Mouse (Mus musculus): Measurements from ENCODE around the gene Nrcam. TPM values are rescaled to one million over a fixed set of nuclear protein-coding genes. Genes with fewer than 3 reads are reported as not detected.
A peak's percentile ranks its signal among the peaks of the same experiment; 100 is the strongest.

Gene Nrcam
- polyA plus RNA-seq, 1 experiment from 2014 or later = 12.3 TPM

GRCm38 (mm10) chr12:44534100-44534633 is 205.5 kb downstream of the Nrcam start:
- H3K27me3 ChIP-seq (ENCODE audit: control insufficient read depth, insufficient read depth, low read length) = no peaks in the 10 kb centered on the region
- WGBS = 80% methylated on average over 7 of the region's 7 CpGs
- no peaks in the 10 kb centered on the region for H3K9me3 ChIP-seq (ENCODE audit: control insufficient read depth, low read length)
- no peak overlapping the region for H3K9ac ChIP-seq (ENCODE audit: low read depth, low read length)
- no peak overlapping the region for H3K4me3 ChIP-seq (ENCODE audit: low read length)
- no peak for ATAC-seq (ENCODE audit: low FRiP score, low TSS enrichment)
- no peaks in the 10 kb centered on the region for H3K36me3 ChIP-seq (ENCODE audit: control insufficient read depth, insufficient read depth, low read length)
- no peak overlapping the region for H3K27ac ChIP-seq (ENCODE audit: low read depth, low read length)
- H3K4me1 ChIP-seq (ENCODE audit: control insufficient read depth, insufficient read depth, low read length) = no peaks in the 10 kb centered on the region
- no peak overlapping the region for H3K4me2 ChIP-seq (replicated peaks; ENCODE audit: low read depth, low read length)

- no peaks in the 10 kb centered on the region for H3K4me1 ChIP-seq (ENCODE audit: control insufficient read depth, insufficient read depth, low read length)
- no peak overlapping the region for H3K27ac ChIP-seq (ENCODE audit: low read depth, low read length)
- no peak overlapping the region for H3K9ac ChIP-seq (ENCODE audit: low read depth, low read length)
- no peak overlapping the region for H3K4me2 ChIP-seq (replicated peaks; ENCODE audit: low read depth, low read length)
- ATAC-seq (ENCODE audit: low FRiP score, low TSS enrichment) = no peak
- WGBS = 32% methylated on average over 5 of the region's 5 CpGs
- no peaks in the 10 kb centered on the region for H3K9me3 ChIP-seq (ENCODE audit: control insufficient read depth, low read length)
- no peak overlapping the region for H3K4me3 ChIP-seq (ENCODE audit: low read length)
- H3K27me3 ChIP-seq (ENCODE audit: control insufficient read depth, insufficient read depth, low read length) = no peaks in the 10 kb centered on the region
- H3K36me3 ChIP-seq (ENCODE audit: control insufficient read depth, insufficient read depth, low read length) = no peaks in the 10 kb centered on the region
Measured at GRCm38 (mm10) chr12:44535623-44536022, 206.9 kb downstream of the Nrcam start.

DNA sequence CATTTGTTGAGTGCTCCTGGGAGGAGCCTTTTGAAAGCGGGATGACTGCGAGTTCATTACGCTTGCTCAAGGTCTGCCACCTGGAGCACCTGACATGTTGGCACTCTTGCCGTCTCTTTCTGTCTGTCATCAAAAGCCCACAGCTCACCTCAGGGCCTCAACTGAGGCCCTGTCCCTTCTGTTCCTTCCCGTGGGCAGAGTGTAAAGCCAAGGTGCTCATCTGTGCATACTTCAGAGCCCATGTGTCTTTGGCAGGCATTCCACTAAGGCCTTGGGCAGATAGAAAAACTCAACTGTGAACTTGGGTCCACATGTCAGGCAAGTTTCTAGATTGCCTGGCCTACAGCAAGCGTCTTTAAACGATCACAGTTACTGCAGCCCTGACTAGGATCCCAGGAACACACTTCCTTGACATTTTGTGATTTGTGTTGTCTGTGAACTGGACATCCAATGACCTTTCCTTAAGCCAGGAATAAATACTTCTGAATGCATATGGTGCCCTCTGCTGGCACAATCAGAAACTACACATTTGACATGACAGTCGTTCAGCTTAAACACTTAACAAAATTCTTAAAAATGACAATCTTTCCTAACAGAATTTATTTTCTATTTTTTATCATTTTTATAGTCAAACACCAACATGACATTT is 219.2 kb downstream of the Nrcam start:
- Histone ChIP-seq H3K27me3 (ENCODE audit: control insufficient read depth, insufficient read depth, low read length) (no peaks in the 10 kb centered on the region), H3K4me3 (ENCODE audit: low read length) (no peak overlapping the region), H3K9ac (ENCODE audit: low read depth, low read length) (no peak overlapping the region), H3K9me3 (ENCODE audit: control insufficient read depth, low read length) (no peaks in the 10 kb centered on the region), H3K27ac (ENCODE audit: low read depth, low read length) (no peak overlapping the region), H3K36me3 (ENCODE audit: control insufficient read depth, insufficient read depth, low read length) (no peaks in the 10 kb centered on the region), H3K4me1 (ENCODE audit: control insufficient read depth, insufficient read depth, low read length) (no peaks in the 10 kb centered on the region), H3K4me2 (replicated peaks; ENCODE audit: low read depth, low read length) (no peak overlapping the region)
- ATAC-seq (ENCODE audit: low FRiP score, low TSS enrichment) = peak; percentile 68; the same call in 1 of the 2 replicates
- 49% methylated on average over 8 of the region's 8 CpGs for WGBS

- H3K4me1 ChIP-seq (ENCODE audit: control insufficient read depth, insufficient read depth, low read length) = no peaks in the 10 kb centered on the region
- 64% methylated on average over 9 of the region's 9 CpGs for WGBS
- no peaks in the 10 kb centered on the region for H3K27me3 ChIP-seq (ENCODE audit: control insufficient read depth, insufficient read depth, low read length)
- no peak overlapping the region for H3K4me2 ChIP-seq (replicated peaks; ENCODE audit: low read depth, low read length)
- H3K4me3 ChIP-seq (ENCODE audit: low read length) = no peak overlapping the region
- H3K36me3 ChIP-seq (ENCODE audit: control insufficient read depth, insufficient read depth, low read length) = no peaks in the 10 kb centered on the region
- no peak overlapping the region for H3K9ac ChIP-seq (ENCODE audit: low read depth, low read length)
- ATAC-seq (ENCODE audit: low FRiP score, low TSS enrichment) = no peak
- H3K27ac ChIP-seq (ENCODE audit: low read depth, low read length) = no peak overlapping the region
- H3K9me3 ChIP-seq (ENCODE audit: control insufficient read depth, low read length) = no peaks in the 10 kb centered on the region
Measured at GRCm38 (mm10) chr12:44548465-44548864, 219.8 kb downstream of the Nrcam start.

- no peak for ATAC-seq (ENCODE audit: low FRiP score, low TSS enrichment)
- H3K9ac ChIP-seq (ENCODE audit: low read depth, low read length) = no peak overlapping the region
Measured at GRCm38 (mm10) chr12:44551614-44552013, 222.9 kb downstream of the Nrcam start.

GRCm38 (mm10) chr12:44554051-44554450 is 225.4 kb downstream of the Nrcam start:
- 81% methylated on average over 2 of the region's 2 CpGs for WGBS
- H3K9me3 ChIP-seq (ENCODE audit: control insufficient read depth, low read length) = no peaks in the 10 kb centered on the region
- ATAC-seq (ENCODE audit: low FRiP score, low TSS enrichment) = no peak

More at GRCm38 (mm10) chr12:44551614-44552013, 222.9 kb downstream of the Nrcam start:
- no peaks in the 10 kb centered on the region for H3K9me3 ChIP-seq (ENCODE audit: control insufficient read depth, low read length)
- no peaks in the 10 kb centered on the region for H3K4me1 ChIP-seq (ENCODE audit: control insufficient read depth, insufficient read depth, low read length)
- H3K27ac ChIP-seq (ENCODE audit: low read depth, low read length) = no peak overlapping the region
- H3K27me3 ChIP-seq (ENCODE audit: control insufficient read depth, insufficient read depth, low read length) = no peaks in the 10 kb centered on the region
- no peak overlapping the region for H3K4me3 ChIP-seq (ENCODE audit: low read length)
- H3K4me2 ChIP-seq (replicated peaks; ENCODE audit: low read depth, low read length) = no peak overlapping the region
- no peaks in the 10 kb centered on the region for H3K36me3 ChIP-seq (ENCODE audit: control insufficient read depth, insufficient read depth, low read length)

DNA sequence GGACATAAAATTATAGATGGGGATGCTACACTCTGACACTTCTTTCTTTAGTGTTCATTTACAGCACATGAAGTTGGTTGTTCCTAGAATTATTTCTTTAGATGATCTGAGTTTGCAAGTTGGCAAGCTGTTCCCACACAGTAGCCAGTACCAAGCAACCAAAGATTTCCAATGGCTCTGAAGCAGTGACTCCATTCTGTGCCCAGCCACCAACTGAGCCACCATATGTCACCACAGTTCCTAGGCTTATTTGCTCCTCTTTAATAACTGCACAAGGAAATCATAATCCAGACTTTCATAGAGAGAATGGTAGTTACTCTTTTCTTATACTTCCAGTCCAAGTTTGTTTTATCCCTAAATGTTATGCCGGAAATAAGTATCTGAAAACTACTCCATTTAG is 226.1 kb downstream of the Nrcam start:
- H3K9ac ChIP-seq (ENCODE audit: low read depth, low read length) = no peak overlapping the region
- H3K4me3 ChIP-seq (ENCODE audit: low read length) = no peak overlapping the region
- H3K27me3 ChIP-seq (ENCODE audit: control insufficient read depth, insufficient read depth, low read length) = no peaks in the 10 kb centered on the region
- no peak overlapping the region for H3K27ac ChIP-seq (ENCODE audit: low read depth, low read length)
- H3K4me2 ChIP-seq (replicated peaks; ENCODE audit: low read depth, low read length) = no peak overlapping the region
- no peaks in the 10 kb centered on the region for H3K9me3 ChIP-seq (ENCODE audit: control insufficient read depth, low read length)
- WGBS = 85% methylated on average over 1 of the region's 1 CpGs
- no peaks in the 10 kb centered on the region for H3K4me1 ChIP-seq (ENCODE audit: control insufficient read depth, insufficient read depth, low read length)
- no peaks in the 10 kb centered on the region for H3K36me3 ChIP-seq (ENCODE audit: control insufficient read depth, insufficient read depth, low read length)
- ATAC-seq (ENCODE audit: low FRiP score, low TSS enrichment) = no peak

More at GRCm38 (mm10) chr12:44554051-44554450, 225.4 kb downstream of the Nrcam start:
- no peak overlapping the region for H3K9ac ChIP-seq (ENCODE audit: low read depth, low read length)
- H3K27me3 ChIP-seq (ENCODE audit: control insufficient read depth, insufficient read depth, low read length) = no peaks in the 10 kb centered on the region
- no peak overlapping the region for H3K4me2 ChIP-seq (replicated peaks; ENCODE audit: low read depth, low read length)
- no peak overlapping the region for H3K27ac ChIP-seq (ENCODE audit: low read depth, low read length)
- H3K4me3 ChIP-seq (ENCODE audit: low read length) = no peak overlapping the region
- H3K4me1 ChIP-seq (ENCODE audit: control insufficient read depth, insufficient read depth, low read length) = no peaks in the 10 kb centered on the region
- H3K36me3 ChIP-seq (ENCODE audit: control insufficient read depth, insufficient read depth, low read length) = no peaks in the 10 kb centered on the region

- H3K4me1 ChIP-seq (ENCODE audit: control insufficient read depth, insufficient read depth, low read length) = no peaks in the 10 kb centered on the region
- no peak overlapping the region for H3K4me3 ChIP-seq (ENCODE audit: low read length)
- no peaks in the 10 kb centered on the region for H3K9me3 ChIP-seq (ENCODE audit: control insufficient read depth, low read length)
- no peak for ATAC-seq (ENCODE audit: low FRiP score, low TSS enrichment)
- no peak overlapping the region for H3K4me2 ChIP-seq (replicated peaks; ENCODE audit: low read depth, low read length)
- H3K9ac ChIP-seq (ENCODE audit: low read depth, low read length) = no peak overlapping the region
- no peaks in the 10 kb centered on the region for H3K36me3 ChIP-seq (ENCODE audit: control insufficient read depth, insufficient read depth, low read length)
- no peaks in the 10 kb centered on the region for H3K27me3 ChIP-seq (ENCODE audit: control insufficient read depth, insufficient read depth, low read length)
- H3K27ac ChIP-seq (ENCODE audit: low read depth, low read length) = no peak overlapping the region
Measured at GRCm38 (mm10) chr12:44560002-44560401, 231.3 kb downstream of the Nrcam start.

DNA sequence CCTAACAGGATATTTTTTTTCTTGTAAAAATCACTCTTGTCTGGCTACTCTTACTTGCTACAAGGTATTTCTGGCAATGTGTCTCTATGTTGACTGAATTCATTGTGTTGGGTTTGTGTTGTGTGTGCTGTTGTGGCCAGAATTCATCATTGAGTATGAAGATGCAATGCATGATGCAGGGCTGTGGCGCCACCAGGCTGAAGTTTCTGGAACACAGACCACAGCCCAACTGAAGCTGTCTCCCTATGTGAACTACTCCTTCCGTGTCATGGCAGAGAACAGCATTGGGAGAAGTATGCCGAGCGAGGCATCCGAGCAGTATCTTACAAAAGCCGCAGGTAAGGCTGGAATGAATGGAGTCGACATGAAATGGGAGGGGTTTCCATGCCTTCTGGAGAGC is 241.4 kb downstream of the Nrcam start:
- no peaks in the 10 kb centered on the region for H3K9me3 ChIP-seq (ENCODE audit: control insufficient read depth, low read length)
- H3K4me1 ChIP-seq (ENCODE audit: control insufficient read depth, insufficient read depth, low read length) = no peaks in the 10 kb centered on the region
- ATAC-seq (ENCODE audit: low FRiP score, low TSS enrichment) = no peak
- H3K9ac ChIP-seq (ENCODE audit: low read depth, low read length) = no peak overlapping the region
- no peak overlapping the region for H3K27ac ChIP-seq (ENCODE audit: low read depth, low read length)
- H3K27me3 ChIP-seq (ENCODE audit: control insufficient read depth, insufficient read depth, low read length) = no peaks in the 10 kb centered on the region
- 87% methylated on average over 7 of the region's 7 CpGs for WGBS
- no peaks in the 10 kb centered on the region for H3K36me3 ChIP-seq (ENCODE audit: control insufficient read depth, insufficient read depth, low read length)
- no peak overlapping the region for H3K4me2 ChIP-seq (replicated peaks; ENCODE audit: low read depth, low read length)
- H3K4me3 ChIP-seq (ENCODE audit: low read length) = no peak overlapping the region

Measured in kidney, embryonic 14.5 days (tissue).